Comparison of ENCODE assay signal across 8 mouse cellular contexts in genomic region chr10:81025639-81026275, GRCm38 (mm10). TPM values are rescaled to one million over a fixed set of nuclear protein-coding genes. Genes with fewer than 3 reads are reported as not detected.
A peak's percentile ranks its signal among the peaks of the same experiment; 100 is the strongest.
DNase-seq lines count a peak whose midpoint lies in the region; ATAC-seq and TF ChIP-seq lines count a peak whose summit lies in the region.

Gene Diras1, minus strand, starts transcription at chr10:81025662.

- no peak within 1 kb of the TSS for H3K27ac ChIP-seq in lung, embryonic 15.5 days
- no peak within 1 kb of the TSS for H3K27ac ChIP-seq in small intestine, adult 2 months (ENCODE audit: insufficient read depth, low read depth, low read length)

- no peak for TF ChIP-seq CTCF in small intestine, adult 2 months (IDR thresholded peaks at IDR 0.05; ENCODE audit: extremely low read depth, insufficient read length, insufficient replicate concordance, low read depth, low read length)

- peak within 1 kb of the TSS; percentile 51 for H3K4me2 ChIP-seq in lung, embryonic 15.5 days

- no peaks in the 10 kb centered on the region for H3K9me3 ChIP-seq in lung, embryonic 15.5 days

- H3K9ac ChIP-seq in lung, embryonic 15.5 days, result no peak within 1 kb of the TSS

- H3K4me3 ChIP-seq in lung, embryonic 15.5 days, result peak within 1 kb of the TSS; percentile 24
- H3K4me3 ChIP-seq in small intestine, adult 2 months (ENCODE audit: low read depth, low read length), result peak within 1 kb of the TSS; percentile 40

- H3K27me3 ChIP-seq in lung, embryonic 15.5 days, result peaks cover 52% of the 10 kb centered on the region
- peaks cover 23% of the 10 kb centered on the region for H3K27me3 ChIP-seq in small intestine, adult 2 months (ENCODE audit: control insufficient read depth, insufficient read depth, low read length)

- H3K4me1 ChIP-seq in lung, embryonic 15.5 days, result peaks cover 5% of the 10 kb centered on the region
- H3K4me1 ChIP-seq in small intestine, adult 2 months (ENCODE audit: control insufficient read depth, insufficient read depth, insufficient read length, low read length), result peaks cover 2% of the 10 kb centered on the region; the same call in 1 of the 2 replicates

- DNase-seq in cerebellum, adult 11-12 months, result peak; percentile 52
- DNase-seq in cerebellum, adult 9-10 months, result no peak
- DNase-seq in lung, postnatal 36 days, result no peak
- no peak for DNase-seq in left cerebral cortex, postnatal 25 days (ENCODE audit: low spot score in 2 of 2)
- no peak for DNase-seq in adipocyte (ENCODE audit: low spot score)
- DNase-seq in urinary bladder, postnatal 10 days (ENCODE audit: low spot score), result no peak

- H3K36me3 ChIP-seq in lung, embryonic 15.5 days, result no peaks in the 10 kb centered on the region
- peaks cover 2% of the 10 kb centered on the region for H3K36me3 ChIP-seq in small intestine, adult 2 months (ENCODE audit: control insufficient read depth, insufficient read depth, low read length)

- 38% methylated on average over 12 of the region's 12 CpGs for WGBS in lung, embryonic 15.5 days
- 38% methylated on average over 12 of the region's 12 CpGs for WGBS in small intestine, adult 2 months

- intact Hi-C loops in left cerebral cortex, postnatal 25 days (cut with DNase I), result no loop called here

- no peak for TF ChIP-seq POLR2A in small intestine, adult 2 months (IDR thresholded peaks at IDR 0.05; ENCODE audit: low read depth, low read length)

- no peak for ATAC-seq in lung, embryonic 15.5 days (ENCODE audit: borderline replicate concordance, extremely low read depth, low FRiP score, low TSS enrichment)

RNA-seq across cellular contexts. Expression of gene Diras1, which starts in this region (rescaled TPM):
- polyA plus RNA-seq in lung, embryonic 15.5 days (2015; fragmentation: Nextera tagmentation; extraction: Ambion mirVana), result 0.11 and 0.30 TPM in 2 replicates
- 100 to 1,000 TPM; 108 to 110 TPM for total RNA-seq in left cerebral cortex, postnatal 25 days (2021)
- polyA plus RNA-seq in small intestine, adult 2 months (2012; rRNA removed), result 0.32 and 0.38 TPM in 2 replicates
